Mouse (Mus musculus) thymus, adult 2 months (tissue): ENCODE measurements at regions not wholly inside any gene's neighbourhood (a gene's known extent, or its start where the extent isn't known, plus 50 kb on each side); places are given as distances from the start of the nearest gene placed in this dataset.

Experiments used
- DNase-seq: peaks from one replicate; pipeline ENCODE4 v3.0.0; 2021
- H3K27ac ChIP-seq: fragments of 200-500 bp; 2 replicates; pipeline ENCODE4 v1.5.1; 2012; ENCODE audit warnings: low read length, control low read depth; ENCODE audit not compliant: control insufficient read depth, insufficient read depth
- H3K27me3 ChIP-seq: fragments of 200-500 bp; 2 replicates; pipeline ENCODE4 v1.6.1; 2012; ENCODE audit warnings: mild to moderate bottlenecking, low read length, moderate library complexity, mixed read lengths; ENCODE audit not compliant: control insufficient read depth, insufficient read depth
- H3K36me3 ChIP-seq: fragments of 200-500 bp; 2 replicates; pipeline ENCODE4 v1.6.1; 2012; ENCODE audit warnings: mild to moderate bottlenecking, low read length, moderate library complexity; ENCODE audit not compliant: control insufficient read depth, insufficient read depth
- H3K4me1 ChIP-seq: fragments of 200-500 bp; replicated peaks from 2 replicates; pipeline ENCODE4 v1.6.1; 2012; ENCODE audit warnings: low read length; ENCODE audit not compliant: control insufficient read depth, insufficient read depth
- H3K4me3 ChIP-seq: fragments of 200-500 bp; 2 replicates; pipeline ENCODE4 v1.5.1; 2012; ENCODE audit warnings: mild to moderate bottlenecking, low read length, control low read depth, moderate library complexity; ENCODE audit not compliant: control insufficient read depth, insufficient read depth
- CTCF ChIP-seq: fragments of 200-500 bp; IDR thresholded peaks from 2 replicates; pipeline ENCODE4 v1.5.1; 2012; ENCODE audit warnings: mild to moderate bottlenecking, control low read depth, low read length, moderate library complexity, borderline replicate concordance; ENCODE audit not compliant: control insufficient read depth, poor library complexity, insufficient read depth; ENCODE audit errors: extremely low read depth
- POLR2A ChIP-seq: fragments of 200-500 bp; IDR thresholded peaks from 2 replicates; pipeline ENCODE4 v1.6.1; 2012; ENCODE audit warnings: mild to moderate bottlenecking, low read length, control low read depth, moderate library complexity; ENCODE audit not compliant: control insufficient read depth, poor library complexity, insufficient read depth; ENCODE audit errors: extremely low read depth
- WGBS: fragments of 180-500 bp; shearing (Covaris S2); methylation state at CpG from one replicate; pipeline ENCODE4 v1.1.7; 2018; 5-methylcytosine and 5-hydroxymethylcytosine counted together

DNA sequence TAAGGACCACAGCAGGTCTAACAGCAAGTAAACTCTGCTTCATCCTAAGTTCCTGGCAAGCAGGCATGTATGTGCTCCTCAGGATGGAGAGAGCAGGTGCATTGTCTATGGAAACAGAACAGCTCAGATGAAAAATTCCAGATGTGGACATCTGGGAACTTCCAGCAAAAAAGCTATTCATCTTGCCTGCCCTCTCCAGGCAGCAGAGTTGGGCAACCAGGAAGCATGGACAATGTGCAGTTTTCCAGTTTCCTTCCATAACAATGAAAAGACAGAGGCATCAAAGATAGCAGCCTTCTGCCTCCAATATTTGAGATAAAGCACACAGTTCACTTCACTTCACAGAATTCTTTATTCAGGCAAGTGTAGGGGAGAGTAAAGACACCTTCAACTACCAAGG, 236.7 kb downstream of the Fam49a start:
- H3K4me3 ChIP-seq: no peak overlapping the region
- H3K27me3 ChIP-seq: no peaks in the 10 kb centered on the region
- no peaks in the 10 kb centered on the region for H3K4me1 ChIP-seq
- H3K36me3 ChIP-seq: no peaks in the 10 kb centered on the region
- TF ChIP-seq CTCF: no peak
- TF ChIP-seq POLR2A: no peak
- DNase-seq: no peak
- H3K27ac ChIP-seq: no peak overlapping the region

DNA sequence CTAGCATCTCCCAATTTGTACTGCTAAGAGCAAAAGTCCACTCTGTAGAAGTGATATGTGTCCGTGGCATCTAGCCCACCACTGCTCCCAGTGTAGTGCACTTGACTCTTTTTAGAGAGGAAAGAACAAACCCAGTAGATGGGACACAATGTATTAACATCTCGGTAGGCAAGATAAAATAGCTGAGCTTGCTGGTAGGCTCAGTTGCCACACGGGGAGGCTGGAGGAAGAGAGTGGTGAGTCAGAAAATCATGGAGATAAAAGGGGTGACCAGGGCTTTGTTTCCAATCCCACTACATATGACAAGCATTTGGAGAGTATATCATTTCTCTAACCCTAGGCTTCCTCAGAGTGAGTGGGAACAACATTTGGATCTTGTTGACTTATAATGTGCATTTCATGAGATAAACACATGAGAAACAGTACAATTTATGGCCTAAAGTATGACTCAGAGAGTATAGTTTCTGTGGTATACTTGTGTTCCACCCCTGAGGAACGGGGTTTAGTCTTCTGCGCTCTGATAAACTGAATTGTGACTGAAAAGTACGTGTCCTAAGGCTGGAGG, 235.4 kb downstream of the Fam49a start:
- no peak overlapping the region for H3K27ac ChIP-seq
- no peak for TF ChIP-seq CTCF
- H3K4me1 ChIP-seq: no peaks in the 10 kb centered on the region
- no peaks in the 10 kb centered on the region for H3K36me3 ChIP-seq
- H3K27me3 ChIP-seq: no peaks in the 10 kb centered on the region
- no peak overlapping the region for H3K4me3 ChIP-seq
- 35% methylated on average over 6 of the region's 6 CpGs for WGBS
- DNase-seq: no peak

DNA sequence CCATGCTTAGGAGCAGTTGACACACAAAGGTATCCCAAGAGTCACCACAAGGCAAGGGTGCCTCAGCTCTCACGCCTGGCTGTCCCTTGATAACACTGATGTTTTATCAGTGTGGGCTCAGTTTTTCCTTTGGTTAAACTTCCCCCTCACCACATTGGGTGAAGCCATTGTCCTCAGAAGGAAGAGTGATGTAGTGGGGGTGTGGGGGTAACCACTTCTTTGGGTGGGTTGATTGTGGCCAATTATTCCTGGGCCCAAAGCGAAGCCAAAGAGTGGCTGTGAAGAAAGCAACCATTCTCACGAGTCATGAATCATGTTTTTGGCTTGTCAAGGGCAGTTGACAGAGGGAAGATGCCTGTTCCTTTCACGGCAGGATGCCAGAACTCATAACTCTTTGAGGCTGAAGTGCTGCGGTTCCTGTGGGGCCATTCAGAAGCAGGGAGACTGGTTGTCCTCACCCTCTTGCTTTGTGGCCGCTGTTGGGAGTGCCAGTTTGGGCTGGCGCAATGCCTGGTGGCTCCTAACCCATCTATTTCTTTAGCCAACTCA, 234.7 kb downstream of the Fam49a start:
- 8% methylated on average over 7 of the region's 7 CpGs for WGBS

DNA sequence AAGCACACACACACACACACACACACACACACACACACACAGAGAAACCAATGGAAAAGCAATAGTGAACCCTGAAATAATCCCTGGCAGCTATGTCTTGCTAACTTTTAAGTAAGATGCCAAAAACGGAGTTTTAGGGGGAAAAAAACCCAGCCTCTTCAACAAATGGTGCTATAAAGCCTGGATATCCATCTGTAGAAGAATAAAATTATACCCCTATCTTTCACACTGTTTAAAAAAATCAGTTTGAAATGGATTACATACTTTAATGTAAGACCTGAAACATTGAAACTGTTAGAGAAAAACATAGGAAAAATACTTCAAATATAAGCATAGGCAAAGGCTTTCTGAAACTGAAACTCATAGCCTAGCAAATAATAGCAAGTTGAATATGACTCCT, 228.2 kb downstream of the Fam49a start:
- TF ChIP-seq CTCF (no peak), POLR2A (no peak)
- no peaks in the 10 kb centered on the region for H3K27me3 ChIP-seq
- H3K27ac ChIP-seq: no peak overlapping the region
- no peak overlapping the region for H3K4me3 ChIP-seq
- no peak for DNase-seq
- H3K36me3 ChIP-seq: no peaks in the 10 kb centered on the region
- WGBS: 82% methylated on average over 1 of the region's 1 CpGs
- no peaks in the 10 kb centered on the region for H3K4me1 ChIP-seq

More for the DNA sequence above, 234.7 kb downstream of the Fam49a start:
- TF ChIP-seq CTCF: no peak
- no peak for TF ChIP-seq POLR2A
- no peak overlapping the region for H3K27ac ChIP-seq
- no peaks in the 10 kb centered on the region for H3K36me3 ChIP-seq
- no peak overlapping the region for H3K4me3 ChIP-seq
- no peak for DNase-seq
- H3K4me1 ChIP-seq: no peaks in the 10 kb centered on the region
- no peaks in the 10 kb centered on the region for H3K27me3 ChIP-seq

DNA sequence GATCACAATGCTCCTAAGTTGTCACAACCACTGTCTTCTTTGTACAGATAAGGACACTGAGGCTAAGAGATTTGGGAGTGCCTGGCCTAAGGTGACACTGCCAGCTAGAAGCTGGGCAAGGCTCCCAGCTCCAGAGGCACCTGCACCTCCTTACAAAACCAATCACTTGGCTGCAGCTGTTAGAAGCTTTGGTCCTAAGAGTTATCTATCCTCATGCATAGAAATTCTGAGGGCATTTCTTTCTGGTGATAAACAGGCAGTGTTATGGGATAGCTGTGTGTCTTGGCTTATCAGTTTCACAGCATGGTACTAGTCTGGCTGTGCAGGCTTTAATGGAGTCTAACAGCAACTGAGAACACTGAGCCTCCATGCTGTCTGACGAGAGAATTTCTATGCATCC, 226.2 kb downstream of the Fam49a start:
- Histone ChIP-seq H3K27ac (no peak overlapping the region), H3K27me3 (no peaks in the 10 kb centered on the region), H3K4me3 (no peak overlapping the region), H3K4me1 (no peaks in the 10 kb centered on the region), H3K36me3 (no peaks in the 10 kb centered on the region)
- 97% methylated on average over 1 of the region's 1 CpGs for WGBS
- DNase-seq: no peak
- TF ChIP-seq POLR2A (no peak), CTCF (no peak)

DNA sequence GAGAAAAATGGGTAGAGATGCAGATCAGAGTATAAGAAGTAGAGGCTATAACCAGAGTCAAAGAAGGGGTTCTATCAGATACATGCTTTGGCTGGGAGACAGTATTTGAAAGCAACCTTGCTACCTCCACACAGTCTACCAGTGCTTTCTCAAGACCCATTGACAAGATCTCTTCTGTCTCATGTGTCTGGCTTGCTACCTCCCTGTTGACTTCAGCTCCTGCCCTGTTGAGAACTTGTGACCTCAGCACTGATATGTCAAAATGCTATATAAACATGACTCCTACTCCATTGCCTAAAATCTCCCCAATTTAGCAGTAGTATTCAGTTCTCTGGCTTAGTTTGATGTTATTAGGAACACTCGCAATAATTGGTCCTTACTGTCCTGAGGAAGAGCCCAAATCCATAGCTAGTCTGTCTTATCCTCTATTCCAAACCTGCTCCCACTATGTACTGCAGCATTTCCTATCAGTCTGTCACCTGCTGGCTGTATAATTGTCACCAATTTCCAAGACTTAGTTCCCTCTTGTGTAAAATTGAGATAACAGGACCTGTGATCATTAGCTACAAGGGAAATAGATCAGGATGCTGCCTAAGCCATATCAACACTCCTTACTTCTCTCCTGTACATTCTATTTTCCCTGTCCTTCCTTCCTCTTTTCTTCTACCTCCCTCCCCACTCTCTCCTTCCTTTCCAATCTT, 224.9 kb downstream of the Fam49a start:
- no peak overlapping the region for H3K4me3 ChIP-seq
- no peak for DNase-seq
- no peak overlapping the region for H3K27ac ChIP-seq
- H3K36me3 ChIP-seq: no peaks in the 10 kb centered on the region
- 92% methylated on average over 1 of the region's 1 CpGs for WGBS
- H3K4me1 ChIP-seq: no peaks in the 10 kb centered on the region
- TF ChIP-seq POLR2A (no peak), CTCF (no peak)
- H3K27me3 ChIP-seq: no peaks in the 10 kb centered on the region
